Mouse (Mus musculus) cerebellum, adult 11 months (tissue): ENCODE measurements around the gene Enkur.

Experiments
- DNase-seq: peaks from one replicate; pipeline ENCODE4 v3.0.0; 2022

Enkur gene

GRCm38 (mm10) chr2:21187576-21187975, 17.6 kb downstream of the Enkur start:
- DNase-seq: peak; percentile 9

GRCm38 (mm10) chr2:21182811-21183210, 22.4 kb downstream of the Enkur start:
- no peak for DNase-seq

- DNase-seq: no peak
Observed at GRCm38 (mm10) chr2:21179136-21179535, 26.0 kb downstream of the Enkur start.

DNA sequence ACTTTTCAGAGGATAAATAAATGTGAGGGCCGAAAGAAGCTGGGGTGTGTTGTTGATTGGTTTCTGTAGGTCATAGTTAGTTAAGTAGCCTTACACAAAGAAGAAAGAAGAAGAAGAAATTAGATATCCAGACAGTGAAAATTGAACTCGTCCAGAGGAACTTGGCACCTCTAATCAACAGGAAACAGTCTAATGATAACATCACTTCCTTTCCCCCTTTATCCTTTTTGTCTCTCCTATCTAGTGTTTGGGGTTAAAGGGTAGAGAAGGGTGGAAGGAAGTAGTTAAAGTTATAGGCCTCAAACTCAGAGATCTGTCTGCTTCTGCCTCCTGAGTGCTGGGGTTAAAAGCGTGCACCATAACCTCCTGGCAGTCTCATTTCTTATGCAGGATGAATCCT, 32.4 kb downstream of the Enkur start:
- no peak for DNase-seq

- no peak for DNase-seq
Observed at GRCm38 (mm10) chr2:21167916-21168315, 37.2 kb downstream of the Enkur start.

GRCm38 (mm10) chr2:21164296-21164695, 40.9 kb downstream of the Enkur start:
- DNase-seq: no peak

- no peak for DNase-seq
Observed at GRCm38 (mm10) chr2:21153469-21153868, 51.7 kb downstream of the Enkur start.

DNA sequence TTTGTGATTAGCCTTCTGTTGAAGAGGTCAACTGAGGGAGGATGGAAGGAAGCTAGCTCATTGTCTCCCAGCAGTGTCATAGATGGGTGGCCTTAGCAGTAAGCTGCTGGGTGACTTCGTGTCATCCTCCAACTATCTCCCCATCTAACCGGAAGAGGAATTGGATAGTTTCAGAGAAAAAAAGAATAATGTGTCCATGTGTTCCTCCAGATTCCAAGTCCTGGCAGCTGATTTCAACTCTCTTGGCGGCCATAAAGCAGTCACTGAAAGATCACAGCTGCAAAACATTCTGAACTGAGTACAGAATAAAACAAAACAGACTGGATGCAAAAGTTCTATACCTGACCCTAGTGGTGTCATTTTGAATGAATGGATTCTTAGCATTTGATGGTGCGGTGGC, 58.0 kb downstream of the Enkur start:
- no peak for DNase-seq

DNA sequence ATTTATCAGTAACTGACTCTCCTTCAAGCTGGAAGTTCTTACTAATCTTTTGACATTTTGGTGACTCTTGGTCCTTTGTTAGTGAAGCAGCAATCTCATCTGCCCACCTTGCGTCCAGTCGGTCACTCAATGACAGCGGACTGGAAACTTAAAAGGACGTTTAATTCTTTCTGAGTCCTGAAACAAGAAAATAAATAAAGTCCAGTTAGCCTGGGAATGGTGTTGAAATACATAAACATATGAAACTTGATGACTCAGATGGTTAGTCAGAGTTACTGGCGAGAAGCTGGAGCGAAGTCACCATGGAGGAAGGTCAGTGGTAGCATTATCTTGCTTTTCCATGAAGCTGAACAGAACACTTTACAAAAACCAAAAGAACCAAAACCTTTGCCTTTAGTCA, 58.7 kb downstream of the Enkur start:
- DNase-seq: no peak

DNA sequence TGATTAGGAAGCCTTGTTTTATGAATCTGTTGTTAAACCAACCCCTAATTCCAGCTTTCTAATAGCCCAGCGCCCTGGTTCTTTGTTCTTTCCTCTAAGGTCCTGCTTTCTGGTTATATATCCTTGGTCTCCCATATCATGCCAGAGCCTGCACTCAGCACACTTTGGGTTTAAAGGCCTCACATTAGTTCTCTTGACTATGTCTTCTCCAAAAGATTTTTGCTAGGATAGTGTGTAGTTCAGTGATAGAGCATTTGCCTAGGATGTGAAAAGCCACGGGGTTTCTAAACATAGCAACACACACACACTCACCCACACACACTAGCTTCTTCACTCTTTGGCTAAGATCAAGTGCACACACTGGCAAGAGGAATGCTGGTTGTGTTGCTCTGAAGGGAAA, 62.5 kb downstream of the Enkur start:
- no peak for DNase-seq

DNA sequence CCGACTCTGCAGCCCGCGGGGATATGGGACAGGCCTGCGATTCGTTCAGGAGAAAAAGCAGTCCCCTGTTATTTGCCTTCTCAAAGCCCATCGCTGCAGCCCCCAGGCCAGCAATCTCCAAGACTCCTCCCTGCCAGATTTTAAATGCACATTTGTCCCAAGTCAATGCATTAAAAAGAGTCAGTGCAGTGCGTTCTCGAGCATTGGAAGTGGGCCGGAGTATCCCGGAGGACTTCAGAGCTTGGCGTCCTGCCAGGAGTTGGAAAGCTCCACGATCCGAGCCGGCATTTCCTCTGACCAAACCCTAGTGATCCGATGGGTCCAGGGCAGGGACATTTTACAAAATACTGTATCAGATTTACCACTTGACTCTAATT, 63.0 kb downstream of the Enkur start:
- DNase-seq: peak; percentile 60

GRCm38 (mm10) chr2:21141520-21142203, 63.5 kb downstream of the Enkur start:
- peak; percentile 25 for DNase-seq

GRCm38 (mm10) chr2:21141189-21141519, 64.0 kb downstream of the Enkur start:
- no peak for DNase-seq
